23 mouse cellular contexts compared by ENCODE assay signal in the genomic region with DNA sequence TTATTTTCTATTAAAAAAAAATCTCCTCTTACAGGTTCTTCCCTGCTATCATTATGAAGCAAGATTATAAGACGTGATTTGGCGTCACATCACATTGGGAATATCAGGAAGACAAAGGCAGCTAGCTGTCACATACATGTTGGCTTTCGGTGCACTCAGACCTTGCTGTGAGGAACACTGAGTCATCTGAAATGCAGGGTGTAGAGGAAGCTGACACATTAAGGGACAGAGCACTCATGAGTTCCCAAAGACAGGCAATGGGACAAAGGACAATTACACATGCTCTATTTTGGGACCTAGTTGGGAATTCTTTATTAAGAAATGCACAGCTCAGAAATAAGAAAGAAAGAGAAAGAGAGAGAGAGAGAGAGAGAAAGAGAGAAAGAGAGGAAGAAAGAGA. TPM values are rescaled to one million over a fixed set of nuclear protein-coding genes. Genes with fewer than 3 reads are reported as not detected.
DNase-seq lines count a peak whose midpoint lies in the region; TF ChIP-seq lines count a peak whose summit lies in the region.
"Had no signal": no experiment of that assay in that cellular context is flagged by ENCODE, and none has a peak within 500 bp of the region (broad histone marks: within the 10 kb centered on the region; RNA-seq: fewer than 3 reads in every experiment).

No protein-coding gene starts in this region.

- WGBS in lung, adult 2 months: 57% methylated on average over 3 of the region's 3 CpGs

- peaks cover 12% of the 10 kb centered on the region for H3K4me1 ChIP-seq in lung, adult 2 months (ENCODE audit: control insufficient read depth, insufficient read depth, low read length)
- H3K4me1 ChIP-seq: embryonic facial prominence, embryonic 13.5 days; embryonic facial prominence, embryonic 15.5 days; forebrain, embryonic 10.5 days; forebrain, embryonic 12.5 days had no signal

- no peak for DNase-seq in lung, adult 2 months
- no peak for DNase-seq in lung, adult 18-20 months
- DNase-seq in 3T3-L1 (ENCODE audit: low read depth, low spot score): peak; percentile 49
- no peak for DNase-seq in cerebellum, postnatal 36 days
- DNase-seq in cerebellum, adult 18-20 months: no peak
- DNase-seq: adrenal gland, adult 2 months; adrenal gland, postnatal 10 days; adrenal gland, postnatal 25 days; cerebellum, adult 11 months; cerebellum, adult 2 months; cerebellum, adult 9-10 months; cerebellum, postnatal 10 days; cerebellum, postnatal 25 days; embryo, embryonic 11 days had no signal

- no peaks in the 10 kb centered on the region for H3K27me3 ChIP-seq in C2C12 (ENCODE audit: control insufficient read depth, insufficient read depth, insufficient read length)
- H3K27me3 ChIP-seq: CH12.LX; embryonic facial prominence, embryonic 13.5 days; embryonic facial prominence, embryonic 15.5 days; forebrain, embryonic 12.5 days had no signal

- no peaks in the 10 kb centered on the region for H3K36me3 ChIP-seq in C2C12 (ENCODE audit: control insufficient read depth, insufficient read depth)
- H3K36me3 ChIP-seq: embryonic facial prominence, embryonic 13.5 days; embryonic facial prominence, embryonic 15.5 days; forebrain, embryonic 10.5 days; forebrain, embryonic 12.5 days; G1E had no signal

- H3K79me3 ChIP-seq in C2C12 (ENCODE audit: low read depth): no peaks in the 10 kb centered on the region

- TF ChIP-seq CTCF in lung, adult 2 months (IDR thresholded peaks at IDR 0.05; ENCODE audit: insufficient read depth, low read length): no peak
- TF ChIP-seq CTCF in C2C12 (IDR thresholded peaks at IDR 0.05; ENCODE audit: control insufficient read depth, insufficient read depth, insufficient read length): no peak

- no peak overlapping the region for H3ac ChIP-seq in C2C12 (ENCODE audit: control insufficient read depth, insufficient read length, low read depth)

- peak overlapping the region; percentile 1 for H3K4me3 ChIP-seq in lung, adult 2 months (replicated peaks; ENCODE audit: extremely low read depth, low read depth, low read length)
- H3K4me3 ChIP-seq in C2C12 (ENCODE audit: insufficient read depth, poor library complexity, severe bottlenecking): no peak overlapping the region
- H3K4me3 ChIP-seq: embryonic facial prominence, embryonic 13.5 days; embryonic facial prominence, embryonic 15.5 days; erythroblast, embryonic 14.5 days; forebrain, embryonic 10.5 days; forebrain, embryonic 12.5 days had no signal

- no peak for TF ChIP-seq POLR2A in lung, adult 2 months (IDR thresholded peaks at IDR 0.05; ENCODE audit: borderline replicate concordance, extremely low read depth, low read depth, low read length)

- H3K79me2 ChIP-seq in C2C12 (ENCODE audit: control insufficient read depth, insufficient read depth): no peaks in the 10 kb centered on the region

TF ChIP-seq in C2C12, 6 proteins besides CTCF, POLR2A, EP300 and RAD21:
- peak; percentile 21 for TF ChIP-seq MYOD1 (IDR thresholded peaks at IDR 0.05; ENCODE audit: control insufficient read depth, insufficient read length, low read depth)
- no peak for TF ChIP-seq FOSL1 (IDR thresholded peaks at IDR 0.05; ENCODE audit: insufficient read depth, low read length, poor library complexity, severe bottlenecking)

RNA-seq across cellular contexts. Expression of a gene that starts 20.4 kb away (rescaled TPM):
- 128 and 192 TPM in 2 replicates for polyA plus RNA-seq in lung, adult 2 months (2012; rRNA removed)
- 3.8 TPM for polyA plus RNA-seq in C2C12 (2012; fragmentation: generic; extraction: Trizol)
- polyA plus RNA-seq: erythroblast, embryonic 14.5 days; Patski had no signal

Comparison
In these comparisons a context has a peak if more than half of its experiments do, and no peak if none do; other contexts are left out.
1. RNA of a gene that starts 20.4 kb away (polyA plus RNA-seq): 128 to 192 TPM in lung, adult 2 months; 3.8 TPM in C2C12 (single experiment); every median in the first group is over 10 times any median in the second.